In the genomic region with DNA sequence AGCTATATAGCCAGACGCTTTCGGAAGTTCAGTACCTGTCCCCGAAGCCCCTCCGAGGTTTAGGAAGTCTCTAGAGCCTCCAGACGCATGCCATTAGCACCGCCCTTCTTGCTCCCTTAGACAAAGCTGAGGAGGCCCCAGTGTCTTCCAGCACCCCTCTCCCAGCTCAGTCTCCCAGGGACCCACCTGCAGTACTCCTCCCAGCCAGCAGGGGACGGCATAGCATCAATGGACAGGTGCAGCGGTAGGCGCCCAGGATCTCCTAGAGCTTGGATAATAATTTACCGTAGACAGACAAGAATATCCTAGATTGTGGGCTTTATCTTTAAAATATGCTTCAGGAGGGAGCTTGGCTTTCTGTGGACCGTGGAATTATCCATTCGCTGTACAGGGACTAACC, we compare ENCODE assay signal across 9 mouse cellular contexts. TPM values are rescaled to one million over a fixed set of nuclear protein-coding genes. Genes with fewer than 3 reads are reported as not detected.
A peak's percentile ranks its signal among the peaks of the same experiment; 100 is the strongest.
DNase-seq lines count a peak whose midpoint lies in the region; ATAC-seq and TF ChIP-seq lines count a peak whose summit lies in the region.
"Had no signal": no experiment of that assay in that cellular context is flagged by ENCODE, and none has a peak within 500 bp of the region (broad histone marks: within the 10 kb centered on the region; RNA-seq: fewer than 3 reads in every experiment).

No protein-coding gene starts in this region.

- 14% methylated on average over 12 of the region's 12 CpGs for WGBS in embryonic facial prominence, embryonic 14.5 days
- 17% methylated on average over 12 of the region's 12 CpGs for WGBS in heart, postnatal 0 days
- WGBS in lung, adult 2 months: 17% methylated on average over 12 of the region's 12 CpGs

- peak; percentile 57 for ATAC-seq in embryonic facial prominence, embryonic 14.5 days (ENCODE audit: low read depth)
- ATAC-seq in heart, postnatal 0 days (ENCODE audit: insufficient read depth, low read depth): peak; percentile 41; the same call in 1 of the 2 replicates

- H3K36me3 ChIP-seq in embryonic facial prominence, embryonic 14.5 days (ENCODE audit: control insufficient read depth, insufficient read depth, low read length): no peaks in the 10 kb centered on the region
- no peaks in the 10 kb centered on the region for H3K36me3 ChIP-seq in heart, postnatal 0 days (replicated peaks; ENCODE audit: control insufficient read depth, insufficient read depth, low read length)

- H3K9ac ChIP-seq in embryonic facial prominence, embryonic 14.5 days (ENCODE audit: low read depth, low read length): no peak overlapping the region
- H3K9ac ChIP-seq in heart, postnatal 0 days (replicated peaks; ENCODE audit: low read depth, low read length): no peak overlapping the region

- no peak overlapping the region for H3K4me3 ChIP-seq in embryonic facial prominence, embryonic 14.5 days (ENCODE audit: low read depth, low read length)
- H3K4me3 ChIP-seq in heart, postnatal 0 days (ENCODE audit: low read depth, low read length): no peak overlapping the region
- H3K4me3 ChIP-seq in lung, adult 2 months (replicated peaks; ENCODE audit: extremely low read depth, low read depth, low read length): no peak overlapping the region
- H3K4me3 ChIP-seq: erythroblast, embryonic 14.5 days had no signal

- TF ChIP-seq EP300 in heart, postnatal 0 days (IDR thresholded peaks at IDR 0.05; ENCODE audit: low read depth): no peak

- H3K9me3 ChIP-seq in embryonic facial prominence, embryonic 14.5 days (ENCODE audit: control insufficient read depth, low read length): 0 out of 2 replicates have a peak, but pooled peaks cover 3% of the 10 kb centered on the region
- H3K9me3 ChIP-seq in heart, postnatal 0 days (replicated peaks; ENCODE audit: control insufficient read depth, low read length): no peaks in the 10 kb centered on the region

- no peak overlapping the region for H3K4me2 ChIP-seq in embryonic facial prominence, embryonic 14.5 days (ENCODE audit: low read depth, low read length)
- H3K4me2 ChIP-seq in heart, postnatal 0 days (ENCODE audit: low read depth, low read length): no peak overlapping the region

- H3K27me3 ChIP-seq in embryonic facial prominence, embryonic 14.5 days (replicated peaks; ENCODE audit: control insufficient read depth, insufficient read depth, low read length): no peaks in the 10 kb centered on the region
- no peaks in the 10 kb centered on the region for H3K27me3 ChIP-seq in heart, postnatal 0 days (ENCODE audit: control insufficient read depth, insufficient read depth, low read length)

- H3K27ac ChIP-seq in embryonic facial prominence, embryonic 14.5 days (replicated peaks; ENCODE audit: low read depth, low read length): no peak overlapping the region
- no peak overlapping the region for H3K27ac ChIP-seq in heart, postnatal 0 days (ENCODE audit: low read depth)

- peaks cover 11% of the 10 kb centered on the region; the same call in 1 of the 2 replicates for H3K4me1 ChIP-seq in embryonic facial prominence, embryonic 14.5 days (ENCODE audit: control insufficient read depth, insufficient read depth, low read length)
- peaks cover 14% of the 10 kb centered on the region; the same call in 1 of the 2 replicates for H3K4me1 ChIP-seq in heart, postnatal 0 days (ENCODE audit: control insufficient read depth, insufficient read depth)
- H3K4me1 ChIP-seq in lung, adult 2 months (ENCODE audit: control insufficient read depth, insufficient read depth, low read length): peaks cover 24% of the 10 kb centered on the region

- peak; percentile 100 for TF ChIP-seq CTCF in heart, postnatal 0 days (IDR thresholded peaks at IDR 0.05; ENCODE audit: low read depth)
- peak; percentile 98 for TF ChIP-seq CTCF in lung, adult 2 months (IDR thresholded peaks at IDR 0.05; ENCODE audit: insufficient read depth, low read length)

- DNase-seq in CD4-positive, CD25-positive, alpha-beta regulatory T cell, adult 2 months (ENCODE audit: low read depth, low spot score): peak; percentile 88
- peak; percentile 85 for DNase-seq in adrenal gland, postnatal 25 days
- DNase-seq in embryonic facial prominence, embryonic 14.5 days (ENCODE audit: low spot score): peak; percentile 65
- DNase-seq in heart, postnatal 0 days (ENCODE audit: low spot score): peak; percentile 66
- DNase-seq in layer of hippocampus, adult 11-12 months (ENCODE audit: low spot score): peak; percentile 81
- DNase-seq in lung, adult 2 months: peak; percentile 88
- DNase-seq in ovary, postnatal 10 days (ENCODE audit: low spot score): peak; percentile 88
- DNase-seq in thymus, postnatal 10 days (ENCODE audit: low spot score in 2 of 2): peak; percentile 85 to 95

- no peak for TF ChIP-seq POLR2A in lung, adult 2 months (IDR thresholded peaks at IDR 0.05; ENCODE audit: borderline replicate concordance, extremely low read depth, low read depth, low read length)

RNA-seq across cellular contexts. Expression of a gene that starts 7.4 kb away (rescaled TPM):
- 206 and 213 TPM in 2 replicates for total RNA-seq in adrenal gland, postnatal 25 days (2021)
- polyA plus RNA-seq in embryonic facial prominence, embryonic 14.5 days (2014; fragmentation: Nextera tagmentation; extraction: Ambion mirVana): 237 and 260 TPM in 2 replicates
- 123 and 141 TPM in 2 replicates for total RNA-seq in heart, postnatal 0 days (2014; rRNA removed; ENCODE audit: low replicate concordance)
- polyA plus RNA-seq in heart, postnatal 0 days (2015; fragmentation: Nextera tagmentation; extraction: Ambion mirVana): 210 and 219 TPM in 2 replicates
- polyA plus RNA-seq in lung, adult 2 months (2012; rRNA removed): 53.4 and 70.5 TPM in 2 replicates
